Mouse (Mus musculus) small intestine, adult 2 months (tissue): ENCODE results near the gene Nfatc3. TPM values are rescaled to one million over a fixed set of nuclear protein-coding genes. Genes with fewer than 3 reads are reported as not detected.

Experiments
- H3K27ac ChIP-seq: fragments of 200-500 bp; 2 replicates; pipeline ENCODE4 v1.5.1; 2012; ENCODE audit warnings: low read depth, low read length, control low read depth, inconsistent platforms; ENCODE audit not compliant: insufficient read depth
- H3K27me3 ChIP-seq: fragments of 200-500 bp; 2 replicates; pipeline ENCODE4 v1.6.1; 2012; ENCODE audit warnings: mild to moderate bottlenecking, moderate library complexity, low read length, inconsistent platforms; ENCODE audit not compliant: control insufficient read depth, insufficient read depth
- H3K36me3 ChIP-seq: fragments of 200-500 bp; 2 replicates; pipeline ENCODE4 v1.6.1; 2012; ENCODE audit warnings: mild to moderate bottlenecking, low read length, control low read depth, inconsistent platforms; ENCODE audit not compliant: control insufficient read depth, insufficient read depth
- H3K4me1 ChIP-seq: fragments of 200-500 bp; 2 replicates; pipeline ENCODE4 v1.6.1; 2012; ENCODE audit warnings: low read length, inconsistent platforms, mixed read lengths; ENCODE audit not compliant: control insufficient read depth, insufficient read depth, insufficient read length
- H3K4me3 ChIP-seq: fragments of 200-500 bp; 2 replicates; pipeline ENCODE4 v1.5.1; 2012; ENCODE audit warnings: low read depth, mild to moderate bottlenecking, control low read depth, inconsistent platforms, low read length, moderate library complexity
- CTCF ChIP-seq: fragments of 200-500 bp; IDR thresholded peaks from 2 replicates; pipeline ENCODE4 v1.5.1; 2012; ENCODE audit warnings: low read depth, mild to moderate bottlenecking, control low read depth, inconsistent platforms, low read length, moderate library complexity, mixed read lengths; ENCODE audit not compliant: insufficient replicate concordance, insufficient read length; ENCODE audit errors: extremely low read depth
- POLR2A ChIP-seq: fragments of 200-500 bp; IDR thresholded peaks from 2 replicates; pipeline ENCODE4 v1.6.1; 2012; ENCODE audit warnings: low read depth, mild to moderate bottlenecking, control low read depth, inconsistent platforms, low read length, moderate library complexity
- WGBS: fragments of 180-500 bp; shearing (Covaris S2); methylation state at CpG from one replicate; pipeline ENCODE4 v1.1.7; 2018; 5-methylcytosine and 5-hydroxymethylcytosine counted together
- polyA plus RNA-seq: library from polyadenylated mRNA; depleted of rRNA; stranded (reverse); fragments of >200 nt; gene quantifications from 2 replicates; pipeline ENCODE4 v1.2.3, GENCODE M21; 2012

Gene Nfatc3
- polyA plus RNA-seq, 1 experiment, result 17.0 TPM

DNA sequence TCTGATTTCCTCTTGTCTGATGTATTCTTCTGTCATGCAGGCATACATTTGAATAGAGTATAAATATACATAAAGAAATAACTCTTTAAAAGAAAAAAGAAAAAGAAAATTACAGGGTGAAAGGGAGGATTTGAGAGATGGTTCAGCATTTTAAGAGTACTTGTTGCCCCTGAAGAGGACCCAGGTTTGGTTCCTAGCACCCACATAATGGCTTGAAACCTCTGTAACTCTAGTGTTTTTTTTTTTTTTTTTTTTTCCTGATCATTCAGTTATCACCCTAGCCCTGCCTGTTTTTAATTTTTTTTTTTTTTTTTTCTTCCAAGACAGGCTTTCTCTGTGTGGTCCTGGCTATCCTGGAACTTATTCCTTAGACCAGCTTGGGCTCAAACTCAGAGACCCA, 13.5 kb downstream of the Nfatc3 start:
- Histone ChIP-seq H3K27me3 (no peaks in the 10 kb centered on the region), H3K4me3 (no peak overlapping the region), H3K36me3 (no peaks in the 10 kb centered on the region), H3K4me1 (peaks cover 10% of the 10 kb centered on the region), H3K27ac (no peak overlapping the region)
- TF ChIP-seq CTCF (no peak), POLR2A (no peak)

DNA sequence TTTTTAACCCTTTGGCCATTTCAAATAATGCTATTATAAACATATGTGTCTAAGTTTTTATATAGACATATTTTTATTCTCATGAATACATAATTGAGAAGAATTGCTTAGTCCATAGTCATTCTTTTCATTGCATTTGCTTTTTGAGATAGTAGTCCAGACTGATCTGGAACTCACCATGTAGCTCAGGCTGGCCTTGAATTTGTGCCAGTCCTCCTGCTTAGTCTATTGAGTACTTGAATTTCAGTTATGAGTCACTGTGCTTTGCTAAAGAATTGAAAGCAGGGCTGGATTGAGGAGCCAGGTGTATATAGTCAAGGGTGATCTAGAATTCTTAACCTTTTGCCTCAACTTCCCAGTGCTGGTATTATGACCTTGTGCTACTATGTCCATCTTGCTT, 15.6 kb downstream of the Nfatc3 start:
- no peak overlapping the region for H3K4me3 ChIP-seq
- H3K27me3 ChIP-seq, result no peaks in the 10 kb centered on the region
- peaks cover 10% of the 10 kb centered on the region for H3K4me1 ChIP-seq
- H3K27ac ChIP-seq, result no peak overlapping the region
- TF ChIP-seq CTCF (no peak), POLR2A (no peak)
- H3K36me3 ChIP-seq, result peaks cover 6% of the 10 kb centered on the region

DNA sequence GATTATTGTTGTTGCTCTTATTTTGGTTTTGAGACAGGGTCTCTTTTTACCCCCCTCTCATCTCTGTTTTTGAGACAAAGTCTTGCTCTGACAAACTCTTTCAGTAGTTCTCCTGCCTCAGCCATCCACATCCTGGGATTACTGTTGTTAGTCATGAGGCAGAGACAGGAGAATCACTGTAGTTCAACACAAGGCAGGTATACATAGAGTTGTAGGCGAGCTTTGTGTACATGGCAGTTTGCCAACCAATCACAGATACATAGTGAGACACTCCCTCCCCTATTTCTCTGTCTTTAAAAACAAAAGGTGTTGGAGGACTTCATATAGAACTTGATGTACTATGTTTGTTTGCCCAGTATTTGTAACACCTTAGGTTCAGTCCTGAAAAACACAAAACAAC, 16.0 kb downstream of the Nfatc3 start:
- 19% methylated on average over 1 of the region's 1 CpGs for WGBS

DNA sequence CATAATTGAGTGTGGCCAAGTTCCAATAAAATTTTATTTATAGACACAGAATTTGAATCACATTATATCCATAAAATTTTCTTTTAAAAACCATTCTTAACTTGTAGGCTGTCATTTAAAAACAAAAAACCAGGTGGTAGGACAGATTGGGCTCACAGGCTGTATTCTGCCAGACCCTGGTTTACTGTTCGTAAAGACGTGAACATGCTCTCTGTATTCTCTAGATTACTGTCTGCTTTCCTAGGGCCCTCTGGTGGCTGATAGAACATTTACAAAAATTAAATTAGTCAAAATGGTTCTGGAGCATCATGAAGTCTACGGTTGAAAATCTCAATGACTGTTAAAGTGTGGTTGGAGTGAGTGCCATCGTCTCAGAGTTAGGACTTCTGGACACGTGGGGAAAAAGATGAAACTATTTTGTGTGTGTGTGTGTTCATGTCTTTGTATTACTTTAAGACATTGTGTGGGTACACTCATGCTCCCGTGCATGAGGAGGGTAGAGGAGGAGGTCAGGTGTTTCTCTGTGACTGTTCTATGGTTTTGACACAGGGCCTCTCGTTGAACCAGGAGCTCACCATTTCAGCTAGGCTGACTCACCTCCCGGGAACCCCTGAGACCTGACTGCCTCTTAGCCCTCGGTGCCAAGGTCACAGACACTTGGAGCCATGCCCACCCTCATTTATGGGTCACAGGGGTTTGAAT, 16.7 kb downstream of the Nfatc3 start:
- Histone ChIP-seq H3K4me3 (no peak overlapping the region), H3K27ac (0 out of 2 replicates have a peak overlapping the region, but pooled peaks have one; percentile 41), H3K4me1 (peaks cover 10% of the 10 kb centered on the region), H3K27me3 (no peaks in the 10 kb centered on the region), H3K36me3 (peaks cover 10% of the 10 kb centered on the region)
- WGBS, result 28% methylated on average over 9 of the region's 9 CpGs
- TF ChIP-seq POLR2A, result no peak
- no peak for TF ChIP-seq CTCF

More for the DNA sequence above, 16.0 kb downstream of the Nfatc3 start:
- no peak overlapping the region for H3K27ac ChIP-seq
- H3K27me3 ChIP-seq, result no peaks in the 10 kb centered on the region
- H3K36me3 ChIP-seq, result peaks cover 10% of the 10 kb centered on the region
- TF ChIP-seq POLR2A (no peak), CTCF (no peak)
- peaks cover 10% of the 10 kb centered on the region for H3K4me1 ChIP-seq
- H3K4me3 ChIP-seq, result no peak overlapping the region

DNA sequence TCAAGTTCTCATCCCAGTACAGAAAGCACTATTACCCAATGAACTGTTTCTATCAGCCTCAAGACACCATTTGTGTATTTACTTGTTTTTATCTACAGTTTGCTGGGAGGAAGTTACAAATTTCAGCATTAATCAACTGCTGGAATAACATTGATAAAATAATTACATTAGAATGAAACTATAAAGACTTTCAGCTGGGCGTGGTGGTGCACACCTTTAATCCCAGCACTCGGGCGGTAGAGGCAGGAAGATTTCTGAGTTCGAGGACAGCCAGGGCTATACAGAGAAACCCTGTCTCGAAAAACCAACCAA, 17.2 kb downstream of the Nfatc3 start:
- peaks cover 10% of the 10 kb centered on the region for H3K4me1 ChIP-seq
- H3K27me3 ChIP-seq, result no peaks in the 10 kb centered on the region
- H3K36me3 ChIP-seq, result peaks cover 10% of the 10 kb centered on the region
- 51% methylated on average over 5 of the region's 5 CpGs for WGBS
- TF ChIP-seq CTCF (no peak), POLR2A (no peak)
- no peak overlapping the region for H3K4me3 ChIP-seq
- no peak overlapping the region for H3K27ac ChIP-seq

DNA sequence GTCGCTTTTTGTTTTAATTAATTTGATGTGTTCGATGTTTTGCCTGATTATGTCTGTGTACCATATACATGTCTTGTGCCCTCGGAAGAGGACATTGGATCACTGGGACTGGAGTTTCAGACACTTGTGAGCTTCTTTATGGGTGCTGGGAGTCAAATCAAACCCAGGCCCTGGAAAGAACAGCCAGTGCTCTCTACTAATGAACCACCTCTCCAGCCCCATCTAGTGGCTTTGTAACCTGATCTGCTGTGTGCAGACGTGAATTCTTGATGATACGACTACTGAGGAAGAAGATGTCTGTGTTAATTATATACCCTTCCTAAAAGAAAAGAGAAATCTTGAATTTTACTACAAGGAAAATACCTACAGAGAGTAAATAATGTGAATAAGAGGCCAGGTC, 18.0 kb downstream of the Nfatc3 start:
- no peak overlapping the region for H3K27ac ChIP-seq
- no peak overlapping the region for H3K4me3 ChIP-seq
- 76% methylated on average over 5 of the region's 5 CpGs for WGBS
- no peaks in the 10 kb centered on the region for H3K27me3 ChIP-seq
- H3K4me1 ChIP-seq, result peaks cover 10% of the 10 kb centered on the region
- TF ChIP-seq POLR2A (no peak), CTCF (no peak)
- peaks cover 10% of the 10 kb centered on the region for H3K36me3 ChIP-seq

DNA sequence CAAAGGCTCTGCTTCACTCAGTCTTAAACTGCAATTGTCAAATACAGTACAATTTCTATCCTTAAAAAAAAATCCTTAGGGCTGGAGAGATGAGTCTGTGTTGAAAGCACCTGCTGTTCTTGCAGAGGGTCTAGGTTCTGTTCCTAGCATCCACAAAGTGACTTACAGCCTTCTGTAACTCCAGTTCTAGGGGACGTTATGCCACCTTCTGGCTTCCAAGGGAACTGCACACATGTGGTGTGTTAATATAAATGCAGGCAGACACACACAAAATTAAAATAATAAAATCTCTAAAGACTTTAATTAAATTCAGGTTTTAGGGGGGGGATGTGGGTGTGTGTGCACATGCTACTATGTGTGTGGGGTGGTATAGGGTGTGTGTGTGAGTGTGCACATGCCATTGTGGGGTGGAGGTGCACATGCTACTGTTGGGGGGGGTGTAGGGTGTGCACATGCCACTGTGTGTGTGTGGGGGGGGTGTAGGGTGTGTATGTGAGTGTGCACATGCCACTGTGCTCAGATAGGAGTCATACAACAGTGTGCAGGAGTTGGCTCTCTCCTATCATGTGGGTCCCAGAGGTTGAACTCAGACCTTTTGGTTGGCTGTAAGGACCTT, 18.9 kb downstream of the Nfatc3 start:
- Histone ChIP-seq H3K36me3 (peaks cover 11% of the 10 kb centered on the region), H3K4me3 (no peak overlapping the region), H3K4me1 (peaks cover 10% of the 10 kb centered on the region), H3K27me3 (no peaks in the 10 kb centered on the region), H3K27ac (no peak overlapping the region)
- 96% methylated on average over 1 of the region's 1 CpGs for WGBS
- no peak for TF ChIP-seq CTCF
- no peak for TF ChIP-seq POLR2A
